In genomic region chr10:79843476-79843875, GRCm38 (mm10) we compare ENCODE assay signal across 11 mouse cellular contexts. TPM values are rescaled to one million over a fixed set of nuclear protein-coding genes. Genes with fewer than 3 reads are reported as not detected.
DNase-seq lines count a peak whose midpoint lies in the region; ATAC-seq and TF ChIP-seq lines count a peak whose summit lies in the region.
"Had no signal": no experiment of that assay in that cellular context is flagged by ENCODE, and none has a peak within 500 bp of the region (broad histone marks: within the 10 kb centered on the region; RNA-seq: fewer than 3 reads in every experiment).

No protein-coding gene starts in this region.

- TF ChIP-seq POLR2A in kidney, adult 2 months (IDR thresholded peaks at IDR 0.05; ENCODE audit: low read depth, low read length): no peak

- no peak for DNase-seq in forebrain, embryonic 10.5 days (ENCODE audit: extremely low spot score, low spot score)
- peak; percentile 42 for DNase-seq in kidney, adult 2 months
- DNase-seq in kidney, adult 9 months: no peak
- peak; percentile 36 for DNase-seq in 3T3-L1 (ENCODE audit: low read depth, low spot score)
- peak; percentile 56 for DNase-seq in forebrain, embryonic 14.5 days (ENCODE audit: low spot score)
- DNase-seq in layer of hippocampus, adult 11-12 months (ENCODE audit: low spot score): no peak
- DNase-seq in cerebellum, adult 18-20 months: no peak
- DNase-seq: lung, adult 2 months had no signal

- no peak overlapping the region for H3K9ac ChIP-seq in forebrain, embryonic 15.5 days (replicated peaks)
- no peak overlapping the region for H3K9ac ChIP-seq in forebrain, embryonic 14.5 days (ENCODE audit: low read length)
- H3K9ac ChIP-seq: heart, embryonic 15.5 days had no signal

- TF ChIP-seq CTCF in kidney, adult 2 months (conservative IDR thresholded peaks at IDR 0.05; ENCODE audit: insufficient read depth, insufficient read length, low read depth, low read length): no peak

- ATAC-seq in forebrain, embryonic 15.5 days (replicated peaks): no peak
- ATAC-seq in forebrain, embryonic 14.5 days: no peak

- no peaks in the 10 kb centered on the region for H3K27me3 ChIP-seq in forebrain, embryonic 10.5 days (ENCODE audit: poor library complexity, severe bottlenecking)
- H3K27me3 ChIP-seq in forebrain, embryonic 15.5 days: no peaks in the 10 kb centered on the region
- H3K27me3 ChIP-seq in kidney, adult 2 months (replicated peaks; ENCODE audit: control insufficient read depth, insufficient read depth, low read length): no peaks in the 10 kb centered on the region
- no peaks in the 10 kb centered on the region for H3K27me3 ChIP-seq in forebrain, embryonic 14.5 days (replicated peaks; ENCODE audit: control insufficient read depth, insufficient read depth, low read length)
- H3K27me3 ChIP-seq: heart, embryonic 15.5 days had no signal

- H3K4me2 ChIP-seq in forebrain, embryonic 15.5 days (replicated peaks): no peak overlapping the region
- H3K4me2 ChIP-seq in forebrain, embryonic 14.5 days (ENCODE audit: low read length): no peak overlapping the region
- H3K4me2 ChIP-seq: heart, embryonic 15.5 days; midbrain, embryonic 11.5 days had no signal

- peak overlapping the region; percentile 8; the same call in 1 of the 2 replicates for H3K27ac ChIP-seq in forebrain, embryonic 10.5 days
- no peak overlapping the region; the same call in 1 of the 2 replicates for H3K27ac ChIP-seq in forebrain, embryonic 15.5 days (replicated peaks)
- H3K27ac ChIP-seq in kidney, adult 2 months (ENCODE audit: insufficient read depth, low read depth, low read length): no peak overlapping the region
- H3K27ac ChIP-seq in forebrain, embryonic 14.5 days (ENCODE audit: low read depth, low read length): no peak overlapping the region
- H3K27ac ChIP-seq: heart, embryonic 15.5 days had no signal

- no peaks in the 10 kb centered on the region for H3K36me3 ChIP-seq in forebrain, embryonic 10.5 days (replicated peaks)
- H3K36me3 ChIP-seq in forebrain, embryonic 15.5 days: no peaks in the 10 kb centered on the region
- H3K36me3 ChIP-seq in kidney, adult 2 months (ENCODE audit: control insufficient read depth, insufficient read depth, low read length): no peaks in the 10 kb centered on the region
- no peaks in the 10 kb centered on the region for H3K36me3 ChIP-seq in forebrain, embryonic 14.5 days (ENCODE audit: control insufficient read depth, insufficient read depth, low read length)
- H3K36me3 ChIP-seq: heart, embryonic 15.5 days had no signal

- WGBS in forebrain, embryonic 10.5 days: 89% methylated on average over 6 of the region's 6 CpGs
- 49% methylated on average over 6 of the region's 6 CpGs for WGBS in forebrain, embryonic 15.5 days
- WGBS in kidney, adult 2 months: 34% methylated on average over 6 of the region's 6 CpGs
- WGBS in forebrain, embryonic 14.5 days: 44% methylated on average over 6 of the region's 6 CpGs

- H3K4me3 ChIP-seq in forebrain, embryonic 10.5 days: no peak overlapping the region
- no peak overlapping the region for H3K4me3 ChIP-seq in forebrain, embryonic 15.5 days
- no peak overlapping the region for H3K4me3 ChIP-seq in kidney, adult 2 months (ENCODE audit: insufficient read depth, low read depth, low read length)
- no peak overlapping the region for H3K4me3 ChIP-seq in forebrain, embryonic 14.5 days (ENCODE audit: low read depth, low read length)
- H3K4me3 ChIP-seq: heart, embryonic 15.5 days had no signal

- H3K9me3 ChIP-seq in forebrain, embryonic 10.5 days: no peaks in the 10 kb centered on the region
- no peaks in the 10 kb centered on the region for H3K9me3 ChIP-seq in forebrain, embryonic 15.5 days
- no peaks in the 10 kb centered on the region for H3K9me3 ChIP-seq in forebrain, embryonic 14.5 days (replicated peaks; ENCODE audit: control insufficient read depth, low read length)
- H3K9me3 ChIP-seq: heart, embryonic 15.5 days had no signal

- peaks cover 46% of the 10 kb centered on the region for H3K4me1 ChIP-seq in forebrain, embryonic 10.5 days
- peaks cover 17% of the 10 kb centered on the region for H3K4me1 ChIP-seq in forebrain, embryonic 15.5 days
- no peaks in the 10 kb centered on the region for H3K4me1 ChIP-seq in kidney, adult 2 months (ENCODE audit: control insufficient read depth, insufficient read depth, low read length)
- H3K4me1 ChIP-seq in forebrain, embryonic 14.5 days (ENCODE audit: control insufficient read depth, insufficient read depth, low read length): no peaks in the 10 kb centered on the region; the same call in 1 of the 2 replicates

RNA-seq across cellular contexts. Expression of gene Ptbp1, which starts 10.8 kb away (rescaled TPM):
- 370 and 377 TPM in 2 replicates for polyA plus RNA-seq in forebrain, embryonic 10.5 days (2016; fragmentation: Nextera tagmentation; extraction: Ambion mirVana)
- polyA plus RNA-seq in forebrain, embryonic 15.5 days (2015; fragmentation: Nextera tagmentation; extraction: Ambion mirVana): 108 and 120 TPM in 2 replicates
- 184 and 198 TPM in 2 replicates for polyA plus RNA-seq in kidney, adult 2 months (2012; rRNA removed)
- 98.2 and 109 TPM in 2 replicates for polyA plus RNA-seq in forebrain, embryonic 14.5 days (2014; fragmentation: Nextera tagmentation; extraction: Ambion mirVana)

RNA-seq across cellular contexts. Expression of gene Misp, which starts 22.7 kb away (rescaled TPM):
- 0.18 and 1.0 TPM in 2 replicates for polyA plus RNA-seq in forebrain, embryonic 10.5 days (2016; fragmentation: Nextera tagmentation; extraction: Ambion mirVana)
- polyA plus RNA-seq in forebrain, embryonic 15.5 days (2015; fragmentation: Nextera tagmentation; extraction: Ambion mirVana): 0.66 and 0.68 TPM in 2 replicates
- polyA plus RNA-seq in kidney, adult 2 months (2012; rRNA removed): 17.9 and 19.9 TPM in 2 replicates
- 0.41 and 0.51 TPM in 2 replicates for polyA plus RNA-seq in forebrain, embryonic 14.5 days (2014; fragmentation: Nextera tagmentation; extraction: Ambion mirVana)

RNA-seq across cellular contexts. Expression of gene Prtn3, which starts 30.8 kb away (rescaled TPM):
- polyA plus RNA-seq in forebrain, embryonic 10.5 days (2016; fragmentation: Nextera tagmentation; extraction: Ambion mirVana): 8.1 TPM in 2 replicates
- polyA plus RNA-seq in forebrain, embryonic 15.5 days (2015; fragmentation: Nextera tagmentation; extraction: Ambion mirVana): 13.5 and 15.0 TPM in 2 replicates
- 0.67 and 0.99 TPM in 2 replicates for polyA plus RNA-seq in kidney, adult 2 months (2012; rRNA removed)
- polyA plus RNA-seq in forebrain, embryonic 14.5 days (2014; fragmentation: Nextera tagmentation; extraction: Ambion mirVana): 16.9 and 17.1 TPM in 2 replicates

RNA-seq across cellular contexts. Expression of gene Plppr3, which starts 31.0 kb away (rescaled TPM):
- polyA plus RNA-seq in forebrain, embryonic 10.5 days (2016; fragmentation: Nextera tagmentation; extraction: Ambion mirVana): 91.4 and 102 TPM in 2 replicates
- polyA plus RNA-seq in forebrain, embryonic 15.5 days (2015; fragmentation: Nextera tagmentation; extraction: Ambion mirVana): 405 and 410 TPM in 2 replicates
- 2.7 and 3.2 TPM in 2 replicates for polyA plus RNA-seq in kidney, adult 2 months (2012; rRNA removed)
- 224 and 298 TPM in 2 replicates for polyA plus RNA-seq in forebrain, embryonic 14.5 days (2014; fragmentation: Nextera tagmentation; extraction: Ambion mirVana)

RNA-seq across cellular contexts. Expression of gene Elane, which starts 42.6 kb away (rescaled TPM):
- polyA plus RNA-seq in forebrain, embryonic 10.5 days (2016; fragmentation: Nextera tagmentation; extraction: Ambion mirVana): not detected in 2 replicates
- 0.19 TPM in 1 of 2 replicates, not detected in the other for polyA plus RNA-seq in forebrain, embryonic 15.5 days (2015; fragmentation: Nextera tagmentation; extraction: Ambion mirVana)
- 0.10 TPM in 1 of 2 replicates, not detected in the other for polyA plus RNA-seq in kidney, adult 2 months (2012; rRNA removed)
- polyA plus RNA-seq in forebrain, embryonic 14.5 days (2014; fragmentation: Nextera tagmentation; extraction: Ambion mirVana): 0.36 TPM in 1 of 2 replicates, not detected in the other

Comparison
In these comparisons a context has a peak if more than half of its experiments do, and no peak if none do; other contexts are left out.
1. DNase-seq: peak in kidney, adult 2 months (single experiment), 3T3-L1 (single experiment) and forebrain, embryonic 14.5 days (single experiment); none in forebrain, embryonic 10.5 days (single experiment), kidney, adult 9 months (single experiment), layer of hippocampus, adult 11-12 months (single experiment) and cerebellum, adult 18-20 months (0 of 2).